Mouse (Mus musculus) CH12.LX (cell line): ENCODE measurements around the gene Kmt2a. TPM values are rescaled to one million over a fixed set of nuclear protein-coding genes. Genes with fewer than 3 reads are reported as not detected.

ENCODE experiments used
- DNase-seq: peaks from one replicate; pipeline ENCODE4 v3.0.0-alpha.2; 2013; ENCODE audit errors: extremely low read depth
- H3K27ac ChIP-seq: 2 replicates; pipeline ENCODE4 v1.5.1; 2012; ENCODE audit warnings: low read depth, mild to moderate bottlenecking, control low read depth, moderate library complexity; ENCODE audit not compliant: insufficient read depth
- H3K27me3 ChIP-seq: replicated peaks from 2 replicates; pipeline ENCODE3; 2012; ENCODE audit warnings: inconsistent platforms
- H3K36me3 ChIP-seq, 2 experiments: replicated peaks in 1 of 2; 2 replicates each; pipeline versions ENCODE3 to v1.6.1; 2012; ENCODE audit warnings: inconsistent platforms in 1 of 2, low read length in 1 of 2, mild to moderate bottlenecking in 1 of 2, mixed read lengths in 1 of 2, moderate library complexity in 1 of 2; ENCODE audit not compliant: control insufficient read depth in 1 of 2, insufficient read depth in 1 of 2
- H3K4me1 ChIP-seq, 2 experiments: 2 replicates each; pipeline ENCODE4 v1.6.1; 2012; ENCODE audit warnings: inconsistent platforms in 1 of 2, moderate library complexity in 1 of 2; ENCODE audit not compliant: insufficient read depth in 2 of 2, control insufficient read depth in 1 of 2
- H3K4me2 ChIP-seq: 2 replicates; pipeline ENCODE4 v1.6.1; 2012; ENCODE audit warnings: low read depth, mild to moderate bottlenecking, control low read depth; ENCODE audit not compliant: poor library complexity, insufficient read depth, severe bottlenecking
- H3K4me3 ChIP-seq, 3 experiments: fragments of 150-350 bp in 1 of 3; sonication (generic) in 1 of 3; replicated peaks in 1 of 3; 2 replicates each; pipeline versions ENCODE3 to v1.5.1; 2011 to 2012; ENCODE audit warnings: low read depth in 2 of 3, low read length in 2 of 3, mild to moderate bottlenecking in 2 of 3, moderate library complexity in 2 of 3, control low read depth in 1 of 3, improper control_type of control experiment in 1 of 3, inconsistent platforms in 1 of 3, mixed read lengths in 1 of 3; ENCODE audit not compliant: poor library complexity in 1 of 3
- H3K79me2 ChIP-seq: replicated peaks from 2 replicates; pipeline ENCODE4 v1.6.1; 2012; ENCODE audit warnings: mild to moderate bottlenecking, moderate library complexity; ENCODE audit not compliant: control insufficient read depth, poor library complexity, insufficient read depth, severe bottlenecking; ENCODE audit errors: extremely low read depth
- H3K9ac ChIP-seq: 2 replicates; pipeline ENCODE4 v1.6.1; 2012; ENCODE audit warnings: low read depth, mild to moderate bottlenecking, control low read depth, moderate library complexity; ENCODE audit not compliant: insufficient read depth
- H3K9me3 ChIP-seq: replicated peaks from 2 replicates; pipeline ENCODE3; 2012; ENCODE audit warnings: low read length, inconsistent platforms, mixed read lengths
- BHLHE40 ChIP-seq: IDR thresholded peaks from 2 replicates; pipeline ENCODE4 v1.6.1; 2011; ENCODE audit warnings: mild to moderate bottlenecking, low read depth, low read length, improper control_type of control experiment
- CHD1 ChIP-seq: IDR thresholded peaks from 2 replicates; pipeline ENCODE4 v1.6.1; 2012; ENCODE audit warnings: low read depth, low read length, improper control_type of control experiment, inconsistent platforms
- CHD2 ChIP-seq: IDR thresholded peaks from 2 replicates; pipeline ENCODE4 v1.6.1; 2011; ENCODE audit warnings: low read length, improper control_type of control experiment
- E2F4 ChIP-seq: IDR thresholded peaks from 2 replicates; pipeline ENCODE4 v1.6.1; 2011; ENCODE audit warnings: low read depth, low read length, improper control_type of control experiment; ENCODE audit not compliant: insufficient replicate concordance
- ELF1 ChIP-seq: IDR thresholded peaks from 2 replicates; pipeline ENCODE4 v1.6.1; 2014; ENCODE audit warnings: low read depth, mild to moderate bottlenecking, inconsistent platforms, low read length, improper control_type of control experiment
- EP300 ChIP-seq: IDR thresholded peaks from 2 replicates; pipeline ENCODE4 v1.6.1; 2011; ENCODE audit warnings: low read length, improper control_type of control experiment
- ETS1 ChIP-seq: conservative IDR thresholded peaks from 2 replicates; pipeline ENCODE4 v1.6.1; 2012; ENCODE audit warnings: low read depth, mild to moderate bottlenecking, inconsistent platforms, low read length, improper control_type of control experiment, moderate library complexity
- GABPA ChIP-seq: IDR thresholded peaks from 2 replicates; pipeline ENCODE4 v1.6.1; 2012; ENCODE audit warnings: low read depth, low read length, improper control_type of control experiment, inconsistent platforms; ENCODE audit not compliant: insufficient replicate concordance
- HCFC1 ChIP-seq: IDR thresholded peaks from 2 replicates; pipeline ENCODE4 v1.6.1; 2012; ENCODE audit warnings: low read depth, mild to moderate bottlenecking, inconsistent platforms, low read length, improper control_type of control experiment
- IRF4 ChIP-seq: IDR thresholded peaks from 2 replicates; pipeline ENCODE4 v1.6.1; 2014; ENCODE audit warnings: low read depth, mild to moderate bottlenecking, inconsistent platforms, low read length, improper control_type of control experiment
- JUN ChIP-seq: IDR thresholded peaks from 2 replicates; pipeline ENCODE4 v1.6.1; 2011; ENCODE audit warnings: low read depth, mild to moderate bottlenecking, low read length, improper control_type of control experiment, moderate library complexity; ENCODE audit not compliant: insufficient read depth
- JUND ChIP-seq: conservative IDR thresholded peaks from 2 replicates; pipeline ENCODE4 v1.6.1; 2011; ENCODE audit warnings: low read depth, low read length, improper control_type of control experiment
- KAT2A ChIP-seq: IDR thresholded peaks from 2 replicates; pipeline ENCODE4 v1.6.1; 2012; ENCODE audit warnings: low read length, improper control_type of control experiment, inconsistent platforms; ENCODE audit not compliant: insufficient replicate concordance
- MAFK ChIP-seq: IDR thresholded peaks from 2 replicates; pipeline ENCODE4 v1.6.1; 2011; ENCODE audit warnings: low read length, improper control_type of control experiment; ENCODE audit not compliant: insufficient replicate concordance
- MAX ChIP-seq: IDR thresholded peaks from 2 replicates; pipeline ENCODE4 v1.6.1; 2011; ENCODE audit warnings: low read length, improper control_type of control experiment
- MAZ ChIP-seq: IDR thresholded peaks from 2 replicates; pipeline ENCODE4 v1.6.1; 2012; ENCODE audit warnings: low read depth, mild to moderate bottlenecking, inconsistent platforms, low read length, improper control_type of control experiment, moderate library complexity
- MEF2A ChIP-seq: IDR thresholded peaks from 2 replicates; pipeline ENCODE4 v1.6.1; 2014; ENCODE audit warnings: low read depth, mild to moderate bottlenecking, inconsistent platforms, low read length, improper control_type of control experiment, borderline replicate concordance
- MXI1 ChIP-seq: IDR thresholded peaks from 2 replicates; pipeline ENCODE4 v1.6.1; 2011; ENCODE audit warnings: mild to moderate bottlenecking, low read depth, low read length, improper control_type of control experiment
- MYC ChIP-seq: IDR thresholded peaks from 2 replicates; pipeline ENCODE4 v1.6.1; 2011; ENCODE audit warnings: low read depth, mild to moderate bottlenecking, improper control_type of control experiment, low read length
- NELFE ChIP-seq: IDR thresholded peaks from 2 replicates; pipeline ENCODE4 v1.6.1; 2011; ENCODE audit warnings: low read depth, low read length, improper control_type of control experiment
- NRF1 ChIP-seq: IDR thresholded peaks from 2 replicates; pipeline ENCODE4 v1.6.1; 2014; ENCODE audit warnings: low read depth, mild to moderate bottlenecking, inconsistent platforms, low read length, improper control_type of control experiment, moderate library complexity
- PAX5 ChIP-seq: IDR thresholded peaks from 2 replicates; pipeline ENCODE4 v1.6.1; 2012; ENCODE audit warnings: low read length, inconsistent platforms, mixed read lengths
- POLR2A ChIP-seq: IDR thresholded peaks from 2 replicates; pipeline ENCODE4 v1.6.1; 2011; ENCODE audit warnings: low read depth, mild to moderate bottlenecking, improper control_type of control experiment, low read length
- POLR2AphosphoS2 ChIP-seq: IDR thresholded peaks from 2 replicates; pipeline ENCODE4 v1.6.1; 2011; ENCODE audit warnings: low read depth, low read length, improper control_type of control experiment
- RAD21 ChIP-seq: IDR thresholded peaks from 2 replicates; pipeline ENCODE4 v1.6.1; 2011; ENCODE audit warnings: low read depth, mild to moderate bottlenecking, low read length, improper control_type of control experiment, moderate library complexity
- RCOR1 ChIP-seq: conservative IDR thresholded peaks from 2 replicates; pipeline ENCODE4 v1.6.1; 2012; ENCODE audit warnings: low read depth, mild to moderate bottlenecking, inconsistent platforms, low read length, improper control_type of control experiment
- SIN3A ChIP-seq: IDR thresholded peaks from 2 replicates; pipeline ENCODE4 v1.6.1; 2012; ENCODE audit warnings: low read length, improper control_type of control experiment, inconsistent platforms
- SMC3 ChIP-seq: IDR thresholded peaks from 2 replicates; pipeline ENCODE4 v1.6.1; 2011; ENCODE audit warnings: low read depth, low read length, improper control_type of control experiment
- TBP ChIP-seq: conservative IDR thresholded peaks from 2 replicates; pipeline ENCODE4 v1.6.1; 2011; ENCODE audit warnings: low read depth, low read length, improper control_type of control experiment
- TCF12 ChIP-seq: IDR thresholded peaks from 2 replicates; pipeline ENCODE4 v1.6.1; 2014; ENCODE audit warnings: low read depth, mild to moderate bottlenecking, inconsistent platforms, low read length, improper control_type of control experiment
- UBTF ChIP-seq: IDR thresholded peaks from 2 replicates; pipeline ENCODE4 v1.6.1; 2012; ENCODE audit warnings: low read depth, mild to moderate bottlenecking, inconsistent platforms, low read length, improper control_type of control experiment, moderate library complexity
- USF1 ChIP-seq: IDR thresholded peaks from 2 replicates; pipeline ENCODE4 v1.6.1; 2014; ENCODE audit warnings: low read depth, mild to moderate bottlenecking, inconsistent platforms, low read length, improper control_type of control experiment
- USF2 ChIP-seq: conservative IDR thresholded peaks from 2 replicates; pipeline ENCODE4 v1.6.1; 2011; ENCODE audit warnings: low read depth, low read length, improper control_type of control experiment
- ZC3H11A ChIP-seq: IDR thresholded peaks from 2 replicates; pipeline ENCODE4 v1.6.1; 2012; ENCODE audit warnings: low read depth, mild to moderate bottlenecking, inconsistent platforms, low read length, improper control_type of control experiment
- ZKSCAN1 ChIP-seq: IDR thresholded peaks from 2 replicates; pipeline ENCODE4 v1.6.1; 2012; ENCODE audit warnings: low read depth, inconsistent platforms, low read length, improper control_type of control experiment, borderline replicate concordance
- ZMIZ1 ChIP-seq: IDR thresholded peaks from 2 replicates; pipeline ENCODE4 v1.6.1; 2012; ENCODE audit warnings: low read depth, mild to moderate bottlenecking, inconsistent platforms, low read length, improper control_type of control experiment
- ZNF384 ChIP-seq: IDR thresholded peaks from 2 replicates; pipeline ENCODE4 v1.6.1; 2012; ENCODE audit warnings: low read depth, low read length, improper control_type of control experiment, inconsistent platforms
- dilution Hi-C: fragments of 300-500 bp; cut with MboI; formaldehyde crosslinking; loops from 2 replicates; pipeline ENCODE4 v1.14.3; 2020; ENCODE audit warnings: low sequenced_read_pairs; ENCODE audit not compliant: extremely low pct_unique_long_range_greater_than_20kb, extremely low pct_ligation_motif_present
- in situ Hi-C: fragments of 300-500 bp; cut with MboI; formaldehyde crosslinking; loops from 3 replicates; pipeline ENCODE4 v1.14.3; 2019; ENCODE audit warnings: low sequenced_read_pairs, low pct_ligation_motif_present, low pct_unique_long_range_greater_than_20kb, mixed read lengths
- polyA plus RNA-seq: library from polyadenylated mRNA; unstranded; fragments of >175 nt; gene quantifications from 2 replicates; pipeline ENCODE4 v1.2.1, GENCODE M21; 2012; ENCODE audit warnings: low read depth; ENCODE audit not compliant: insufficient read length
- total RNA-seq, 2 experiments: library from RNA; depleted of rRNA; stranded (reverse); fragments of 300-350 nt in 1 of 2; fragments of >200 nt in 1 of 2; gene quantifications; 2 replicates each; pipeline ENCODE4 v1.2.3; 2012 to 2014

Gene Kmt2a
- total and polyA plus RNA-seq, 3 experiments, result 2.5 to 21.3 (median 7.2) TPM

GRCm38 (mm10) chr9:44868336-44869094, 12.6 kb downstream of the Kmt2a start:
- H3K79me2 ChIP-seq, result peaks cover 93% of the 10 kb centered on the region
- peak; percentile 91 for DNase-seq
- H3K4me2 ChIP-seq, result peak overlapping the region; percentile 90
- peak overlapping the region in 1 of 3 experiments; percentile 9 for H3K4me3 ChIP-seq
- in situ Hi-C loops, result no loop called here
- peak overlapping the region; percentile 35; the same call in 1 of the 2 replicates for H3K9ac ChIP-seq
- H3K27me3 ChIP-seq, result no peaks in the 10 kb centered on the region
- peak overlapping the region; percentile 89 for H3K27ac ChIP-seq
- dilution Hi-C loops, result no loop called here
- peaks cover 29 to 55% of the 10 kb centered on the region in 2 experiments for H3K36me3 ChIP-seq
- peaks cover 38 to 92% of the 10 kb centered on the region in 2 experiments for H3K4me1 ChIP-seq
- TF ChIP-seq ZMIZ1 (0 out of 2 replicates have a peak, but pooled peaks have one; percentile 26), POLR2AphosphoS2 (no peak), TCF12 (peak; percentile 84), MEF2A (peak; percentile 93), TBP (0 out of 2 replicates have a peak, but pooled peaks have one; percentile 51), MXI1 (peak; percentile 87), CHD2 (peak; percentile 87), ZC3H11A (no peak), ZKSCAN1 (no peak), RCOR1 (peak; percentile 99), SMC3 (peak; percentile 22), USF2 (no peak), NRF1 (no peak), RAD21 (no peak; the same call in none of the 2 replicates), PAX5 (no peak), ELF1 (peak; percentile 60; the same call in 1 of the 2 replicates), MAFK (peak; percentile 82), UBTF (no peak), POLR2A (no peak), IRF4 (peak; percentile 100), EP300 (peak; percentile 99), KAT2A (0 out of 2 replicates have a peak, but pooled peaks have one; percentile 44), NELFE (no peak), USF1 (no peak), MAX (peak; percentile 76), ETS1 (peak; percentile 91), GABPA (no peak), BHLHE40 (peak; percentile 92), JUN (peak; percentile 98), MAZ (peak; percentile 90; the same call in 1 of the 2 replicates), MYC (peak; percentile 90), CHD1 (0 out of 2 replicates have a peak, but pooled peaks have one; percentile 75), HCFC1 (peak; percentile 42), E2F4 (peak; percentile 90; the same call in 1 of the 2 replicates), SIN3A (peak; percentile 97), JUND (peak; percentile 99), ZNF384 (peak; percentile 61; the same call in 1 of the 2 replicates)
- H3K9me3 ChIP-seq, result no peaks in the 10 kb centered on the region
